Mouse (Mus musculus) liver, adult 2 months (tissue): Measurements from ENCODE around the gene Cenpo. TPM values are rescaled to one million over a fixed set of nuclear protein-coding genes. Genes with fewer than 3 reads are reported as not detected.

ENCODE experiments used
- DNase-seq: peaks from one replicate; pipeline ENCODE4 v3.0.0-alpha.2; 2011; ENCODE audit warnings: low read depth, low spot score; ENCODE audit errors: extremely low read depth
- H3K27ac ChIP-seq: fragments of 200-500 bp; replicated peaks from 2 replicates; pipeline ENCODE4 v1.5.1; 2012; ENCODE audit warnings: low read depth, mild to moderate bottlenecking, control low read depth, inconsistent platforms, low read length; ENCODE audit not compliant: insufficient read depth
- H3K27me3 ChIP-seq: fragments of 200-500 bp; 2 replicates; pipeline ENCODE4 v1.6.1; 2012; ENCODE audit warnings: mild to moderate bottlenecking, moderate library complexity, low read length, inconsistent platforms; ENCODE audit not compliant: control insufficient read depth, insufficient read depth
- H3K36me3 ChIP-seq: fragments of 200-500 bp; 2 replicates; pipeline ENCODE4 v1.6.1; 2012; ENCODE audit warnings: low read length, inconsistent platforms; ENCODE audit not compliant: control insufficient read depth, insufficient read depth
- H3K4me1 ChIP-seq: fragments of 200-500 bp; 2 replicates; pipeline ENCODE4 v1.6.1; 2011; ENCODE audit warnings: low read length; ENCODE audit not compliant: control insufficient read depth, insufficient read depth
- H3K4me3 ChIP-seq: fragments of 200-500 bp; 2 replicates; pipeline ENCODE4 v1.5.1; 2011; ENCODE audit warnings: low read depth, mild to moderate bottlenecking, control low read depth, low read length, moderate library complexity; ENCODE audit not compliant: insufficient read depth
- H3K79me2 ChIP-seq: fragments of 200-500 bp; 2 replicates; pipeline ENCODE4 v1.6.1; 2012; ENCODE audit warnings: inconsistent platforms, mild to moderate bottlenecking, low read length, moderate library complexity; ENCODE audit not compliant: control insufficient read depth, insufficient read depth
- H3K9ac ChIP-seq: fragments of 200-500 bp; 2 replicates; pipeline ENCODE4 v1.6.1; 2012; ENCODE audit warnings: low read depth, mild to moderate bottlenecking, control low read depth, inconsistent platforms, low read length
- CTCF ChIP-seq: fragments of 200-500 bp; IDR thresholded peaks from 2 replicates; pipeline ENCODE4 v1.5.1; 2011; ENCODE audit warnings: low read depth, low read length, control low read depth
- POLR2A ChIP-seq: fragments of 200-500 bp; IDR thresholded peaks from 2 replicates; pipeline ENCODE4 v1.6.1; 2011; ENCODE audit warnings: low read length, control low read depth; ENCODE audit not compliant: insufficient read depth; ENCODE audit errors: extremely low read depth
- WGBS: fragments of 180-500 bp; shearing (Covaris S2); methylation state at CpG from one replicate; pipeline ENCODE4 v1.1.7; 2018; 5-methylcytosine and 5-hydroxymethylcytosine counted together
- polyA plus RNA-seq: library from polyadenylated mRNA; depleted of rRNA; stranded (reverse); fragments of >200 nt; gene quantifications from 2 replicates; pipeline ENCODE4 v1.2.3, GENCODE M21; 2012
- total RNA-seq: library from RNA; depleted of rRNA; stranded (reverse); fragments of >200 nt; gene quantifications from 2 replicates; pipeline ENCODE4 v1.2.3, GENCODE M21; 2014

Cenpo gene
- total and polyA plus RNA-seq, 2 experiments = 2.9 to 4.0 TPM

GRCm38 (mm10) chr12:4162886-4163285 is 71.2 kb downstream of the Cenpo start:
- no peak for DNase-seq
- Histone ChIP-seq H3K27me3 (no peaks in the 10 kb centered on the region), H3K36me3 (no peaks in the 10 kb centered on the region), H3K27ac (no peak overlapping the region), H3K4me3 (no peak overlapping the region), H3K79me2 (no peaks in the 10 kb centered on the region), H3K9ac (no peak overlapping the region), H3K4me1 (0 out of 2 replicates have a peak, but pooled peaks cover 3% of the 10 kb centered on the region)
- 23% methylated on average over 2 of the region's 2 CpGs for WGBS
- TF ChIP-seq POLR2A (no peak), CTCF (no peak)

GRCm38 (mm10) chr12:4160322-4160721 is 73.8 kb downstream of the Cenpo start:
- DNase-seq = no peak
- no peak overlapping the region for H3K27ac ChIP-seq
- H3K36me3 ChIP-seq = no peaks in the 10 kb centered on the region
- no peaks in the 10 kb centered on the region for H3K79me2 ChIP-seq
- WGBS = 82% methylated on average over 7 of the region's 7 CpGs
- no peak overlapping the region for H3K4me3 ChIP-seq
- H3K27me3 ChIP-seq = no peaks in the 10 kb centered on the region
- TF ChIP-seq CTCF (peak; percentile 18; the same call in 1 of the 2 replicates), POLR2A (no peak)
- no peak overlapping the region for H3K9ac ChIP-seq
- H3K4me1 ChIP-seq = 0 out of 2 replicates have a peak, but pooled peaks cover 3% of the 10 kb centered on the region

GRCm38 (mm10) chr12:4158868-4159632 is 75.0 kb downstream of the Cenpo start:
- 59% methylated on average over 7 of the region's 7 CpGs for WGBS
- Histone ChIP-seq H3K79me2 (no peaks in the 10 kb centered on the region), H3K36me3 (no peaks in the 10 kb centered on the region), H3K27me3 (no peaks in the 10 kb centered on the region), H3K9ac (no peak overlapping the region), H3K4me3 (no peak overlapping the region), H3K27ac (no peak overlapping the region), H3K4me1 (0 out of 2 replicates have a peak, but pooled peaks cover 3% of the 10 kb centered on the region)
- TF ChIP-seq POLR2A = no peak
- no peak for TF ChIP-seq CTCF
- DNase-seq = peak; percentile 78

- H3K27ac ChIP-seq = no peak overlapping the region
- WGBS = 84% methylated on average over 3 of the region's 3 CpGs
- no peak for DNase-seq
Measured at GRCm38 (mm10) chr12:4158179-4158578, 75.9 kb downstream of the Cenpo start.

GRCm38 (mm10) chr12:4157466-4157865 is 76.6 kb downstream of the Cenpo start:
- no peaks in the 10 kb centered on the region for H3K27me3 ChIP-seq

More at GRCm38 (mm10) chr12:4158179-4158578, 75.9 kb downstream of the Cenpo start:
- no peak overlapping the region for H3K9ac ChIP-seq
- no peaks in the 10 kb centered on the region for H3K79me2 ChIP-seq
- H3K4me1 ChIP-seq = 0 out of 2 replicates have a peak, but pooled peaks cover 3% of the 10 kb centered on the region
- no peak overlapping the region for H3K4me3 ChIP-seq
- TF ChIP-seq CTCF = no peak
- TF ChIP-seq POLR2A = no peak
- no peaks in the 10 kb centered on the region for H3K36me3 ChIP-seq
- H3K27me3 ChIP-seq = no peaks in the 10 kb centered on the region

GRCm38 (mm10) chr12:4151969-4152368 is 82.1 kb downstream of the Cenpo start:
- no peaks in the 10 kb centered on the region for H3K4me1 ChIP-seq
- no peak for DNase-seq

More at GRCm38 (mm10) chr12:4157466-4157865, 76.6 kb downstream of the Cenpo start:
- Histone ChIP-seq H3K79me2 (no peaks in the 10 kb centered on the region), H3K27ac (no peak overlapping the region), H3K9ac (no peak overlapping the region), H3K36me3 (no peaks in the 10 kb centered on the region), H3K4me3 (no peak overlapping the region), H3K4me1 (0 out of 2 replicates have a peak, but pooled peaks cover 3% of the 10 kb centered on the region)
- TF ChIP-seq CTCF (no peak), POLR2A (no peak)
- WGBS = 87% methylated on average over 2 of the region's 2 CpGs
- DNase-seq = no peak

More at GRCm38 (mm10) chr12:4151969-4152368, 82.1 kb downstream of the Cenpo start:
- Histone ChIP-seq H3K36me3 (no peaks in the 10 kb centered on the region), H3K27me3 (no peaks in the 10 kb centered on the region), H3K4me3 (no peak overlapping the region), H3K27ac (no peak overlapping the region), H3K79me2 (no peaks in the 10 kb centered on the region), H3K9ac (no peak overlapping the region)
- no peak for TF ChIP-seq CTCF
- no peak for TF ChIP-seq POLR2A
- WGBS = 95% methylated on average over 3 of the region's 3 CpGs
